Mouse (Mus musculus) myocyte (in vitro differentiated cells): ENCODE measurements around the gene Hoxd3. TPM values are rescaled to one million over a fixed set of nuclear protein-coding genes. Genes with fewer than 3 reads are reported as not detected.

Experiments used
- H3K27me3 ChIP-seq: one replicate; pipeline ENCODE4 v1.6.1; 2011; ENCODE audit not compliant: control insufficient read depth, insufficient read depth, insufficient read length
- H3K36me3 ChIP-seq: one replicate; pipeline ENCODE4 v1.6.1; 2011; ENCODE audit not compliant: control insufficient read depth, insufficient read depth
- H3K4me2 ChIP-seq: one replicate; pipeline ENCODE4 v1.6.1; 2011; ENCODE audit warnings: low read depth, control low read depth
- H3K4me3 ChIP-seq: one replicate; pipeline ENCODE4 v1.5.1; 2011; ENCODE audit warnings: mild to moderate bottlenecking, control low read depth, moderate library complexity
- H3K79me2 ChIP-seq: one replicate; pipeline ENCODE4 v1.6.1; 2011; ENCODE audit not compliant: control insufficient read depth, insufficient read depth
- H3ac ChIP-seq: one replicate; pipeline ENCODE4 v1.6.1; 2011; ENCODE audit not compliant: control insufficient read depth, insufficient read length
- CEBPB ChIP-seq: IDR thresholded peaks from 2 replicates; pipeline ENCODE4 v1.6.1; 2011; ENCODE audit warnings: mild to moderate bottlenecking, moderate library complexity; ENCODE audit not compliant: poor library complexity, insufficient read depth, severe bottlenecking
- E2F4 ChIP-seq: IDR thresholded peaks from one replicate; pipeline ENCODE4 v1.6.1; 2011; ENCODE audit warnings: mild to moderate bottlenecking, control low read depth, moderate library complexity; ENCODE audit not compliant: insufficient read depth
- MAX ChIP-seq: IDR thresholded peaks from one replicate; pipeline ENCODE4 v1.6.1; 2011; ENCODE audit warnings: low read depth, mild to moderate bottlenecking, control low read depth
- MYOD1 ChIP-seq, 3 experiments: IDR thresholded peaks; one replicate each; pipeline ENCODE4 v1.6.1; 2011; ENCODE audit warnings: control low read depth in 2 of 3, low read depth in 2 of 3, mild to moderate bottlenecking in 2 of 3, moderate library complexity in 1 of 3; ENCODE audit not compliant: insufficient read length in 2 of 3, control insufficient read depth in 1 of 3
- MYOG ChIP-seq, 3 experiments: IDR thresholded peaks; one replicate each; pipeline ENCODE4 v1.6.1; 2011; ENCODE audit warnings: control low read depth in 2 of 3, low read depth in 2 of 3, mild to moderate bottlenecking in 2 of 3; ENCODE audit not compliant: insufficient read length in 2 of 3, control insufficient read depth in 1 of 3, insufficient read depth in 1 of 3
- POLR2A ChIP-seq: IDR thresholded peaks from one replicate; pipeline ENCODE4 v1.6.1; 2011; ENCODE audit warnings: low read depth, mild to moderate bottlenecking, control low read depth, moderate library complexity; ENCODE audit not compliant: insufficient read length
- POLR2AphosphoS2 ChIP-seq: IDR thresholded peaks from one replicate; pipeline ENCODE4 v1.6.1; 2011; ENCODE audit warnings: low read depth, control low read depth; ENCODE audit not compliant: insufficient read length
- REST ChIP-seq: IDR thresholded peaks from one replicate; pipeline ENCODE4 v1.6.1; 2011; ENCODE audit warnings: mild to moderate bottlenecking, control low read depth, moderate library complexity; ENCODE audit not compliant: insufficient read depth, insufficient read length
- SRF ChIP-seq: IDR thresholded peaks from one replicate; pipeline ENCODE4 v1.6.1; 2011; ENCODE audit warnings: low read depth; ENCODE audit not compliant: control insufficient read depth, insufficient read length
- TCF12 ChIP-seq: IDR thresholded peaks from one replicate; pipeline ENCODE4 v1.6.1; 2011; ENCODE audit warnings: mild to moderate bottlenecking, control low read depth; ENCODE audit not compliant: poor library complexity, insufficient read depth, severe bottlenecking
- TCF3 ChIP-seq: IDR thresholded peaks from one replicate; pipeline ENCODE4 v1.6.1; 2011; ENCODE audit warnings: low read depth, control low read depth; ENCODE audit not compliant: insufficient read length
- USF1 ChIP-seq: IDR thresholded peaks from one replicate; pipeline ENCODE4 v1.6.1; 2011; ENCODE audit warnings: low read depth, mild to moderate bottlenecking, control low read depth, moderate library complexity
- polyA plus RNA-seq: library from polyadenylated mRNA; unstranded; fragments of >200 nt; fragmentation: generic; extraction: Trizol; gene quantifications from one replicate; pipeline ENCODE4 v1.2.1, GENCODE M21; 2012; ENCODE audit warnings: missing spikeins

The Hoxd3 gene
- polyA plus RNA-seq, 1 experiment: not detected

- H3K79me2 ChIP-seq: no peaks in the 10 kb centered on the region
- TF ChIP-seq POLR2AphosphoS2 (no peak), TCF3 (no peak), POLR2A (no peak), SRF (no peak), CEBPB (no peak), MYOD1 (IDR thresholded peaks at IDR 0.05; ENCODE audit: control insufficient read depth in 1 of 3, insufficient read length in 2 of 3, low read depth in 2 of 3) (no peak), USF1 (no peak), REST (no peak), MAX (no peak), TCF12 (no peak)
- peaks cover 64% of the 10 kb centered on the region for H3K27me3 ChIP-seq
- H3K36me3 ChIP-seq: no peaks in the 10 kb centered on the region
- H3ac ChIP-seq: no peak overlapping the region
- no peak overlapping the region for H3K4me2 ChIP-seq
- H3K4me3 ChIP-seq: no peak overlapping the region
Observed at GRCm38 (mm10) chr2:74731055-74731454, 19.3 kb downstream of the Hoxd3 start.

- no peaks in the 10 kb centered on the region for H3K79me2 ChIP-seq
- TF ChIP-seq MYOD1 (IDR thresholded peaks at IDR 0.05; ENCODE audit: control insufficient read depth in 1 of 3, insufficient read length in 2 of 3, low read depth in 2 of 3) (no peak), POLR2A (no peak), TCF12 (no peak), REST (no peak), E2F4 (no peak), POLR2AphosphoS2 (no peak), SRF (no peak), CEBPB (no peak), MAX (no peak), USF1 (no peak), MYOG (IDR thresholded peaks at IDR 0.05; ENCODE audit: control insufficient read depth in 1 of 3, insufficient read depth in 1 of 3, insufficient read length in 2 of 3, low read depth in 2 of 3) (no peak), TCF3 (no peak)
- H3K36me3 ChIP-seq: no peaks in the 10 kb centered on the region
- no peak overlapping the region for H3K4me2 ChIP-seq
- H3K27me3 ChIP-seq: peaks cover 64% of the 10 kb centered on the region
- H3ac ChIP-seq: no peak overlapping the region
- no peak overlapping the region for H3K4me3 ChIP-seq
Observed at GRCm38 (mm10) chr2:74731799-74732512, 20.2 kb downstream of the Hoxd3 start.

GRCm38 (mm10) chr2:74732513-74733316 lies 21.0 kb downstream of the Hoxd3 start:
- Histone ChIP-seq H3ac (no peak overlapping the region), H3K27me3 (peaks cover 61% of the 10 kb centered on the region)
- TF ChIP-seq POLR2A (no peak), TCF12 (no peak), MYOG (IDR thresholded peaks at IDR 0.05; ENCODE audit: control insufficient read depth in 1 of 3, insufficient read depth in 1 of 3, insufficient read length in 2 of 3, low read depth in 2 of 3) (no peak), MAX (no peak), CEBPB (no peak), REST (no peak), SRF (no peak), POLR2AphosphoS2 (no peak)

GRCm38 (mm10) chr2:74733317-74733661 lies 21.6 kb downstream of the Hoxd3 start:
- TF ChIP-seq MYOD1 (IDR thresholded peaks at IDR 0.05; ENCODE audit: control insufficient read depth in 1 of 3, insufficient read length in 2 of 3, low read depth in 2 of 3) (no peak), CEBPB (no peak), TCF12 (no peak), E2F4 (no peak), POLR2AphosphoS2 (no peak), SRF (no peak), MYOG (IDR thresholded peaks at IDR 0.05; ENCODE audit: control insufficient read depth in 1 of 3, insufficient read depth in 1 of 3, insufficient read length in 2 of 3, low read depth in 2 of 3) (no peak), REST (no peak)
- no peak overlapping the region for H3K4me3 ChIP-seq
- no peak overlapping the region for H3ac ChIP-seq
- no peaks in the 10 kb centered on the region for H3K79me2 ChIP-seq
- H3K36me3 ChIP-seq: no peaks in the 10 kb centered on the region
- no peak overlapping the region for H3K4me2 ChIP-seq
- H3K27me3 ChIP-seq: peaks cover 61% of the 10 kb centered on the region

More at GRCm38 (mm10) chr2:74732513-74733316, 21.0 kb downstream of the Hoxd3 start:
- Histone ChIP-seq H3K79me2 (no peaks in the 10 kb centered on the region), H3K4me3 (no peak overlapping the region), H3K36me3 (no peaks in the 10 kb centered on the region), H3K4me2 (no peak overlapping the region)
